Mouse (Mus musculus) ES-Bruce4 (cell line): ENCODE results near the gene Olfr186. TPM values are rescaled to one million over a fixed set of nuclear protein-coding genes. Genes with fewer than 3 reads are reported as not detected.
"Not testable (repeated sequence)": the region's sequence is repeated elsewhere in the genome, so short reads cannot be mapped to it uniquely, and the experiment has no call there.

ENCODE experiments used
- H3K27ac ChIP-seq: 2 replicates; pipeline ENCODE4 v1.5.1; 2012; ENCODE audit warnings: low read length, inconsistent platforms; ENCODE audit not compliant: insufficient read depth
- H3K27me3 ChIP-seq: 2 replicates; pipeline ENCODE4 v1.6.1; 2012; ENCODE audit warnings: mild to moderate bottlenecking, low read length, inconsistent platforms; ENCODE audit not compliant: control insufficient read depth, poor library complexity, insufficient read depth, severe bottlenecking
- H3K36me3 ChIP-seq: 2 replicates; pipeline ENCODE4 v1.6.1; 2012; ENCODE audit warnings: inconsistent platforms, mild to moderate bottlenecking, low read length, moderate library complexity; ENCODE audit not compliant: control insufficient read depth, poor library complexity, insufficient read depth, severe bottlenecking
- H3K4me1 ChIP-seq: one replicate; pipeline ENCODE4 v1.8.1; 2011; ENCODE audit warnings: low read length; ENCODE audit not compliant: control insufficient read depth, insufficient read depth
- H3K4me3 ChIP-seq: 2 replicates; pipeline ENCODE4 v1.5.1; 2011; ENCODE audit warnings: low read depth, mild to moderate bottlenecking, low read length
- H3K9ac ChIP-seq: 2 replicates; pipeline ENCODE4 v1.6.1; 2012; ENCODE audit warnings: low read depth, mild to moderate bottlenecking, inconsistent platforms; ENCODE audit not compliant: poor library complexity, severe bottlenecking
- H3K9me3 ChIP-seq: replicated peaks from 2 replicates; pipeline ENCODE4 v1.6.1; 2012; ENCODE audit warnings: mild to moderate bottlenecking, low read length, inconsistent platforms; ENCODE audit not compliant: control insufficient read depth, poor library complexity, insufficient read depth, severe bottlenecking
- CTCF ChIP-seq: IDR thresholded peaks from one replicate; pipeline ENCODE4 v1.8.1; 2011; ENCODE audit warnings: low read depth, low read length
- EP300 ChIP-seq: IDR thresholded peaks from 2 replicates; pipeline ENCODE4 v1.6.1; 2011; ENCODE audit warnings: low read depth, low read length; ENCODE audit not compliant: insufficient read depth
- POLR2A ChIP-seq: IDR thresholded peaks from one replicate; pipeline ENCODE4 v1.8.1; 2011; ENCODE audit warnings: low read length; ENCODE audit not compliant: insufficient read depth
- polyA plus RNA-seq: library from polyadenylated mRNA; stranded (reverse); fragments of >200 nt; gene quantifications from 2 replicates; pipeline ENCODE4 v1.2.4, GENCODE M21; 2011; ENCODE audit warnings: low read depth; ENCODE audit not compliant: missing spikeins, insufficient read depth, insufficient read length

The Olfr186 gene
- polyA plus RNA-seq, result not detected in 2 replicates

- Histone ChIP-seq H3K4me3 (no peak within 1 kb of the TSS), H3K4me1 (no peaks in the 10 kb centered on the region), H3K9ac (no peak within 1 kb of the TSS), H3K27me3 (no peaks in the 10 kb centered on the region), H3K9me3 (no peaks in the 10 kb centered on the region), H3K27ac (no peak within 1 kb of the TSS), H3K36me3 (no peaks in the 10 kb centered on the region)
- no peak for TF ChIP-seq POLR2A
- TF ChIP-seq CTCF, result no peak
- TF ChIP-seq EP300, result no peak
These were observed at the start of gene Olfr186 for GRCm38 (mm10) chr16:59030191-59030590. Olfr186 (minus strand) TSS chr16:59030291.

GRCm38 (mm10) chr16:59077905-59078304, 47.8 kb upstream of the Olfr186 start, which contains the start of gene Olfr190:
Olfr190 (minus strand) TSS chr16:59078005.
- Histone ChIP-seq H3K36me3 (no peaks in the 10 kb centered on the region), H3K27ac (no peak within 1 kb of the TSS), H3K4me3 (no peak within 1 kb of the TSS)

GRCm38 (mm10) chr16:59073520-59073919, 43.4 kb upstream of the Olfr186 start:
- Histone ChIP-seq H3K9ac (no peak overlapping the region), H3K36me3 (no peaks in the 10 kb centered on the region), H3K27ac (no peak overlapping the region), H3K4me1 (no peaks in the 10 kb centered on the region), H3K27me3 (no peaks in the 10 kb centered on the region), H3K9me3 (no peaks in the 10 kb centered on the region), H3K4me3 (no peak overlapping the region)
- no peak for TF ChIP-seq EP300
- TF ChIP-seq POLR2A, result no peak
- TF ChIP-seq CTCF, result no peak

More at GRCm38 (mm10) chr16:59077905-59078304, 47.8 kb upstream of the Olfr186 start, which contains the start of gene Olfr190:
- TF ChIP-seq CTCF, result no peak
- TF ChIP-seq POLR2A, result no peak
- TF ChIP-seq EP300, result no peak
- H3K9me3 ChIP-seq, result no peaks in the 10 kb centered on the region
- no peak within 1 kb of the TSS for H3K9ac ChIP-seq
- H3K4me1 ChIP-seq, result no peaks in the 10 kb centered on the region
- H3K27me3 ChIP-seq, result no peaks in the 10 kb centered on the region

- Histone ChIP-seq H3K27me3 (no peaks in the 10 kb centered on the region), H3K9ac (no peak overlapping the region)
These were observed 41.7 kb upstream of the Olfr186 start for GRCm38 (mm10) chr16:59071755-59072154.

GRCm38 (mm10) chr16:59062411-59062810, 32.3 kb upstream of the Olfr186 start:
- not testable (repeated sequence) for H3K4me1 ChIP-seq, H3K4me3 ChIP-seq, H3K9me3 ChIP-seq

More at GRCm38 (mm10) chr16:59071755-59072154, 41.7 kb upstream of the Olfr186 start:
- Histone ChIP-seq H3K9me3 (no peaks in the 10 kb centered on the region), H3K4me3 (no peak overlapping the region), H3K36me3 (no peaks in the 10 kb centered on the region), H3K4me1 (no peaks in the 10 kb centered on the region), H3K27ac (no peak overlapping the region)
- TF ChIP-seq EP300 (no peak), CTCF (no peak), POLR2A (no peak)

GRCm38 (mm10) chr16:59049286-59049685, 19.2 kb upstream of the Olfr186 start:
- not testable (repeated sequence) for H3K4me3 ChIP-seq, H3K36me3 ChIP-seq, H3K9ac ChIP-seq, H3K27ac ChIP-seq, H3K27me3 ChIP-seq, H3K4me1 ChIP-seq, H3K9me3 ChIP-seq

More at GRCm38 (mm10) chr16:59062411-59062810, 32.3 kb upstream of the Olfr186 start:
- H3K36me3 ChIP-seq, H3K9ac ChIP-seq, H3K27me3 ChIP-seq, H3K27ac ChIP-seq: not testable (repeated sequence)
